Mouse (Mus musculus) lung, postnatal 0 days (tissue): Measurements from ENCODE around the gene Ksr2. TPM values are rescaled to one million over a fixed set of nuclear protein-coding genes. Genes with fewer than 3 reads are reported as not detected.
A peak's percentile ranks its signal among the peaks of the same experiment; 100 is the strongest.

Experiments
- ATAC-seq: fragments of 200-750 bp; cut with Nextera tagmentation; 2 replicates; pipeline ENCODE4 v1.8.0; 2017; ENCODE audit warnings: moderate library complexity
- DNase-seq: peaks from one replicate; pipeline ENCODE4 v3.0.0-alpha.2; 2016; ENCODE audit warnings: low spot score
- H3K27ac ChIP-seq: fragments of 300-500 bp; sonication (generic); 2 replicates; pipeline ENCODE4 v1.5.1; 2014; ENCODE audit warnings: antibody characterized with exemption, mild to moderate bottlenecking, low read length, mixed read lengths
- H3K27me3 ChIP-seq: fragments of 300-500 bp; sonication (generic); replicated peaks from 2 replicates; pipeline ENCODE4 v1.6.1; 2014; ENCODE audit warnings: low read length, mixed read lengths; ENCODE audit not compliant: insufficient read depth
- H3K36me3 ChIP-seq: fragments of 300-500 bp; sonication (generic); 2 replicates; pipeline ENCODE4 v1.6.1; 2014; ENCODE audit warnings: low read length, mixed read lengths; ENCODE audit not compliant: insufficient read depth
- H3K4me1 ChIP-seq: fragments of 300-500 bp; sonication (generic); 2 replicates; pipeline ENCODE4 v1.6.1; 2014; ENCODE audit warnings: antibody characterized with exemption, low read depth, low read length, mixed read lengths; ENCODE audit not compliant: insufficient read depth
- H3K4me2 ChIP-seq: fragments of 300-500 bp; sonication (generic); replicated peaks from 2 replicates; pipeline ENCODE4 v1.6.1; 2014; ENCODE audit warnings: low read depth, mild to moderate bottlenecking, low read length, moderate library complexity, mixed read lengths
- H3K4me3 ChIP-seq: fragments of 300-500 bp; sonication (generic); 2 replicates; pipeline ENCODE4 v1.5.1; 2014; ENCODE audit warnings: low read depth, low read length
- H3K9ac ChIP-seq: fragments of 300-500 bp; sonication (generic); replicated peaks from 2 replicates; pipeline ENCODE4 v1.6.1; 2014; ENCODE audit warnings: low read depth, mild to moderate bottlenecking
- H3K9me3 ChIP-seq: fragments of 300-500 bp; sonication (generic); 2 replicates; pipeline ENCODE4 v1.6.1; 2016; ENCODE audit warnings: low read length, mixed read lengths
- CTCF ChIP-seq: IDR thresholded peaks from 2 replicates; pipeline ENCODE4 v1.5.1; 2016; ENCODE audit warnings: antibody characterized with exemption, mild to moderate bottlenecking
- EP300 ChIP-seq: IDR thresholded peaks from 2 replicates; pipeline ENCODE4 v1.6.1; 2016; ENCODE audit warnings: antibody characterized with exemption, mild to moderate bottlenecking, control low read depth
- WGBS: fragments of 180-500 bp; shearing (Covaris S2); extraction: QIAGEN DNeasy Blood & Tissue Kit; methylation state at CpG from one replicate; pipeline ENCODE4 v1.1.7; 2014; 5-methylcytosine and 5-hydroxymethylcytosine counted together
- polyA plus RNA-seq: library from polyadenylated mRNA; unstranded; fragments of >200 nt; fragmentation: Nextera tagmentation; extraction: Ambion mirVana; gene quantifications from 2 replicates; pipeline ENCODE4 v1.2.1, GENCODE M21; 2015

Ksr2 gene
- polyA plus RNA-seq, 1 experiment from 2014 or later, result 0.08 TPM

DNA sequence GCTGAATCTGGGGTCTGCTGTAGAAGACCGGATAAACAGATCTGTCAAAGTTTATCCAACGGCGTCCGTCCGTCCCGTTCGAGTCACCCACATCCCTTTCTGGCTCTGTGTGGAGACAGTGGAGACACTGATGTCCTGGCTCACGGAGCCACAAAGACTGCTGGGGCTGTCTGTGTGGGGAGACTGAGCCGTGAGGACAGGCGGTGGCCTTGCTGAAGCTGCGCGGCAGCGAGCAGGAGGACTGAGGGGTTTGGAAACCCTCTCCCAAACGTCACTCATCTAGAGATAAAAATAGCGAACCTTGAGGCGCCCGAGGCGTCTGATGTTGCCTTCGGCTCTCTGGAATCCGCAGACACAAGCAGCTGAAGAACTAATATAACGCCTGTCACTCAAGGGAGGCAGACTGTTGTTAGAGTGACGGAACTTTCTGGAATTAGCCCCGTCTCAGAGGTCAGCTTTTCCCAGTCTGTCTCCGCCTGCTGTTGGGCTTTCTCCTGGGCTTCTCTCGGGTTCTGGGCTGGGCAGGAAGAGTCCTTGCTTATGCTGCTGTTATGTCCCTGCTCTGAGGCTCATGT, 133.0 kb downstream of the Ksr2 start:
- Histone ChIP-seq H3K4me2 (0 out of 2 replicates have a peak overlapping the region, but pooled peaks have one; percentile 25), H3K36me3 (no peaks in the 10 kb centered on the region), H3K27ac (no peak overlapping the region), H3K9me3 (no peaks in the 10 kb centered on the region), H3K4me1 (no peaks in the 10 kb centered on the region), H3K4me3 (no peak overlapping the region), H3K9ac (no peak overlapping the region), H3K27me3 (no peaks in the 10 kb centered on the region)
- TF ChIP-seq EP300, result no peak
- 0 out of 2 replicates have a peak, but pooled peaks have one; percentile 2 for TF ChIP-seq CTCF
- 35% methylated on average over 25 of the region's 25 CpGs for WGBS
- DNase-seq (peak; percentile 66), ATAC-seq (peak; percentile 40)

DNA sequence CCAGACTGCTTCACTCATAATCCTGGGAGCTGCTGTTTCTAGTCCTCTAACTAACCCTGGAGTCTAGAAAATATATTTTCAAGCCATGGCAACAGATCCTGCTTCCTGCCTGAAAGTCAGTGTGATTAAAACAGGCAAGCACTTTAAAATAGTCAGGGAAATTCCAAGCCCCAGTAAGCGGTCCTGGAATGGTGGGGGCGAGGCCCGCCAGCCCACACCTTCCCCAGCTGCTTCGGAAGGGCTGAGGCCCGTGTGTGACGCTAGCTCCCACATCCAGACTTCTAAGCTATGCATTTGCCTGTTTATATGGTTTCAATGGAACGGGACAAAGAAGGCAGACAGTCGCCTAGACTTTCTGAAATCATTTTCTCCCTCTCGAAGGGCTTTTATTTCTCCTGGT, 137.2 kb downstream of the Ksr2 start:
- no peak overlapping the region for H3K4me2 ChIP-seq
- no peaks in the 10 kb centered on the region for H3K4me1 ChIP-seq
- no peaks in the 10 kb centered on the region for H3K36me3 ChIP-seq
- no peak overlapping the region for H3K4me3 ChIP-seq
- no peak overlapping the region for H3K9ac ChIP-seq
- DNase-seq (no peak), ATAC-seq (no peak)
- H3K27me3 ChIP-seq, result no peaks in the 10 kb centered on the region
- WGBS, result 38% methylated on average over 9 of the region's 9 CpGs
- no peak for TF ChIP-seq CTCF
- TF ChIP-seq EP300, result no peak
- no peak overlapping the region for H3K27ac ChIP-seq
- no peaks in the 10 kb centered on the region for H3K9me3 ChIP-seq

DNA sequence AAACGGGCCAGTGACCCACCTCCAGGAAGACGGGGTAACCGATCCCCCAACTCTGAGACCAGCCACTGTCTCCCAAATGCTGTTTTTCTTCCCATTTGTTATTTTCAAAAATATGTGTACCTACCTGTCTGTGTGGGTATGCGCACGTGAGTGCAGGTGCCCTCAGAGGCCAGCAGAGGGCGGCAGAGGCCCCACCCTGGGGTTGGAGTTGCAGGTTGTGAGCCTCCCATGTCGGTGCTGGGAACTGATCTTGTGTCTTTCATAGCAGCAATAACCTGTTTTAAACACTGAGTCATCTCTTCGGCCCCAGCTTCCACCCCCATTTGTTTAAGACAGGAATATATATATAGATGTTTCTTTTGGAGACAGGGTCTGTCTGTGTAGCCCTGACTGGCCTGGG, 138.3 kb downstream of the Ksr2 start:
- H3K4me3 ChIP-seq, result no peak overlapping the region
- TF ChIP-seq CTCF (no peak), EP300 (no peak)
- no peaks in the 10 kb centered on the region for H3K27me3 ChIP-seq
- no peaks in the 10 kb centered on the region for H3K4me1 ChIP-seq
- no peaks in the 10 kb centered on the region for H3K36me3 ChIP-seq
- no peak for DNase-seq
- H3K27ac ChIP-seq, result no peak overlapping the region
- no peaks in the 10 kb centered on the region for H3K9me3 ChIP-seq
- no peak overlapping the region for H3K4me2 ChIP-seq
- WGBS, result 90% methylated on average over 8 of the region's 8 CpGs
- ATAC-seq, result no peak
- H3K9ac ChIP-seq, result no peak overlapping the region

DNA sequence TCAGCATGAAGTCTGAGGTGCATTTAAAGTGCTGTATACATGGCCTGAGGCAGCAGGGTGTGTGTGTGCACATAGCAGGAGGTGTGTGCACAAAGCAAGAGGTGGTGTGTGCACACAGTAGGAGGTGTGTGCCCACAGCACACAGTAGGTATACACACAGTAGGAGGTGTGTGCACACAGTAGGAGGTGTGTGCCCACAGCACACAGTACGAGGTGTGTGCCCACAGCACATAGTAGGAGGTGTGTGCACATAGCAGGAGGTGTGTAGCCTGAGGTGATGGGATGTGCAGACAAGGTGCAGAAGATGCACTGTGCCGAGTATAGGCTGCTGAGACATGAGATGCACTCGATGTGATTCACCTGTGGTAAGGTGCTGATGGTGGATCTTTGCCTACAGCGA, 140.7 kb downstream of the Ksr2 start:
- TF ChIP-seq CTCF (no peak), EP300 (no peak)
- Histone ChIP-seq H3K4me1 (no peaks in the 10 kb centered on the region), H3K9me3 (no peaks in the 10 kb centered on the region), H3K4me3 (no peak overlapping the region), H3K9ac (no peak overlapping the region), H3K27ac (no peak overlapping the region), H3K36me3 (no peaks in the 10 kb centered on the region), H3K27me3 (no peaks in the 10 kb centered on the region), H3K4me2 (no peak overlapping the region)
- DNase-seq (no peak), ATAC-seq (no peak)
- 67% methylated on average over 4 of the region's 4 CpGs for WGBS

DNA sequence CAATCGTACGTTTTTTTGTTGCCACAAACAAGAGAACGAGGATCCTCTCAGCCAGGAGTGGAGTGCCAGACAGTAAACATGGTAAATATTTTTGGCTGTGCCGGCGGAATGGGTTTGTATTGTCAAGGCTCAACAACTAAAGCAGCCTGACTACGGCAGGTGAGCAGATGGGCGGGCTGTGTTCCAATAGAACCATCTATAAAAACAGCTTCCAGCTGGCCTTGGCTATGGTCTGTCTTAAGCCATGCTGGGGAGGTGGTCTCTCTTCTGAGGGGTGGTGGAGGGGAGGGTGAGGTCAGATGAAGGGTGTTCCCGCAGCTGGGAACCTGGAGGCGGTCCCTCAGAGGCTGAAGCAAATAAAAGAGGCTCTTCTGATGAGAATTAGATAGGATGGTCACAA, 142.8 kb downstream of the Ksr2 start:
- H3K36me3 ChIP-seq, result no peaks in the 10 kb centered on the region
- 67% methylated on average over 9 of the region's 9 CpGs for WGBS
- H3K27ac ChIP-seq, result no peak overlapping the region
- no peaks in the 10 kb centered on the region for H3K27me3 ChIP-seq
- ATAC-seq, result no peak
- DNase-seq, result no peak
- no peak overlapping the region for H3K4me3 ChIP-seq
- no peaks in the 10 kb centered on the region for H3K4me1 ChIP-seq
- no peak overlapping the region for H3K4me2 ChIP-seq
- no peak overlapping the region for H3K9ac ChIP-seq
- H3K9me3 ChIP-seq, result no peaks in the 10 kb centered on the region
- no peak for TF ChIP-seq CTCF
- TF ChIP-seq EP300, result no peak

DNA sequence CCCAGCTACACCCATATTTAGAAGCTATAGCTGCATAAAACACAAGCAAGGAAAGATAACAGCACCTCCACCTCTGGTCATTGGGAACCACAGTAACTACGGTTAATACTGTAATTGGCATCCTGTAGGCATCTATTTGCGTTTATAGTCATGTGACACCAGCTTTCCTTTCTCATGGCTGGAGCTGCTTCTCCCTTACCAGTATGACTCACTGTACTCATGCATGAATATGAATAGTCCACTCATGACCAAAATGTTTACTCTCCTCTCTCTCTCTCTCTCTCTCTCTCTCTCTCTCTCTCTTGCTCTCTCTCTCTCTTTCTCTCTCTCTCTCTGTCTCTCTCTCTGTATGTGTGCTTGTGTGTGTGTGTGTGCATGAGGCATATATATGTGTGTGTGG, 147.3 kb downstream of the Ksr2 start:
- TF ChIP-seq EP300 (no peak), CTCF (no peak)
- 73% methylated on average over 2 of the region's 2 CpGs for WGBS
- H3K36me3 ChIP-seq, result no peaks in the 10 kb centered on the region
- H3K27ac ChIP-seq, result no peak overlapping the region
- no peak for DNase-seq
- H3K4me2 ChIP-seq, result no peak overlapping the region
- no peaks in the 10 kb centered on the region for H3K9me3 ChIP-seq
- no peak overlapping the region for H3K9ac ChIP-seq
- H3K4me3 ChIP-seq, result no peak overlapping the region
- no peaks in the 10 kb centered on the region for H3K27me3 ChIP-seq
- no peaks in the 10 kb centered on the region for H3K4me1 ChIP-seq
- no peak for ATAC-seq
